Mouse (Mus musculus) intestine, embryonic 14.5 days (tissue): Measurements from ENCODE around the gene Oprl1. TPM values are rescaled to one million over a fixed set of nuclear protein-coding genes. Genes with fewer than 3 reads are reported as not detected.

Experiments
- ATAC-seq: fragments of 200-750 bp; cut with Nextera tagmentation; replicated peaks from 2 replicates; pipeline ENCODE4 v1.8.0; 2017; ENCODE audit warnings: low read depth, moderate number of reproducible peaks, moderate TSS enrichment, moderate library complexity; ENCODE audit not compliant: low FRiP score, low TSS enrichment
- DNase-seq: peaks from one replicate; pipeline ENCODE4 v3.0.0-alpha.2; 2018; ENCODE audit warnings: low spot score
- H3K27ac ChIP-seq: fragments of 300-500 bp; sonication (generic); 2 replicates; pipeline ENCODE4 v1.5.1; 2014; ENCODE audit warnings: low read depth, mild to moderate bottlenecking, control low read depth
- H3K27me3 ChIP-seq: fragments of 300-500 bp; sonication (generic); replicated peaks from 2 replicates; pipeline ENCODE4 v1.6.1; 2014; ENCODE audit warnings: low read length, control low read depth; ENCODE audit not compliant: control insufficient read depth, insufficient read depth
- H3K36me3 ChIP-seq: fragments of 300-500 bp; sonication (generic); 2 replicates; pipeline ENCODE4 v1.6.1; 2014; ENCODE audit warnings: low read length, control low read depth; ENCODE audit not compliant: control insufficient read depth, insufficient read depth
- H3K4me1 ChIP-seq: fragments of 300-500 bp; sonication (generic); replicated peaks from 2 replicates; pipeline ENCODE4 v1.6.1; 2014; ENCODE audit warnings: low read length, control low read depth, mixed read lengths; ENCODE audit not compliant: control insufficient read depth, insufficient read depth
- H3K4me2 ChIP-seq: fragments of 300-500 bp; sonication (generic); 2 replicates; pipeline ENCODE4 v1.6.1; 2014; ENCODE audit warnings: low read length
- H3K4me3 ChIP-seq: fragments of 300-500 bp; sonication (generic); 2 replicates; pipeline ENCODE4 v1.5.1; 2014; ENCODE audit warnings: low read depth, low read length, control low read depth, mixed read lengths
- H3K9ac ChIP-seq: fragments of 300-500 bp; sonication (generic); 2 replicates; pipeline ENCODE4 v1.6.1; 2014; ENCODE audit warnings: mild to moderate bottlenecking, low read length
- H3K9me3 ChIP-seq: fragments of 300-500 bp; sonication (generic); 2 replicates; pipeline ENCODE4 v1.6.1; 2016; ENCODE audit warnings: low read length, control low read depth; ENCODE audit not compliant: control insufficient read depth
- WGBS: fragments of 180-500 bp; shearing (Covaris S2); extraction: QIAGEN DNeasy Blood & Tissue Kit; methylation state at CpG from one replicate; pipeline ENCODE4 v1.1.7; 2014; 5-methylcytosine and 5-hydroxymethylcytosine counted together
- polyA plus RNA-seq: library from polyadenylated mRNA; unstranded; fragments of >200 nt; fragmentation: Nextera tagmentation; extraction: Ambion mirVana; gene quantifications from 2 replicates; pipeline ENCODE4 v1.2.1, GENCODE M21; 2014

The Oprl1 gene
- polyA plus RNA-seq, 1 experiment from 2014 or later, result 1.8 TPM

DNA sequence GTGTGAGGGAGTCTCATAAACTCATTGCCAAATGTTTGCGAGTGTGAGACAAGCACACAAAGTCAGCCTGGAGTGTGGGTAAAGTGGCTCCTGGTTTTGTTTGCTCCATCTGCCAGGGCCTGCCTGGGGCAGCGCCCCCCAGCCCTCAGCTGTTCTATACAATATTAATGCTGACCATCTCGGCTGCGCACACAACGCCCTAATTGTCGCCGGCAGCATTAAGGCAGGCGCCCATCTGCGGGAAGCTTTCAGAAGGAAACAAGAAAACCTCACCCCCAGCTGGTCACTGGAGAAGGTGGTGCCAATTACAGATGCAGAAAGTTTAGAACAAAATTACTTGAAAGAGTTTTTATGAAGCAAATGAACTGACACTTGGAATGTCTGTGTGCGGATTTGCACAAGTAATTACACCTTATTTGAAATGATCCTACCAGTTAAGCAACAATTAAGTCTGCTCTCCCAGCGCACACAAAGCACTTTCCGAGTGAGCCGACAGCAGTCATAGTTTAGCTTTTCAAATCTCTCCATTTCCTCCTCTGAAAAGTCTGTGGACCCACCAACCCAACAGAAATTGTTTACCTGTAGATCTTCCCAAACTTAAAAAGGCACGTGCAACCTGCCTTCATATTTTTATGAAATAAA is 49.2 kb downstream of the Oprl1 start:
- H3K36me3 ChIP-seq, result no peaks in the 10 kb centered on the region
- H3K9me3 ChIP-seq, result no peaks in the 10 kb centered on the region
- WGBS, result 37% methylated on average over 14 of the region's 14 CpGs
- no peaks in the 10 kb centered on the region for H3K4me1 ChIP-seq
- ATAC-seq (no peak), DNase-seq (no peak)
- no peak overlapping the region for H3K27ac ChIP-seq
- H3K4me2 ChIP-seq, result no peak overlapping the region
- peaks cover 7% of the 10 kb centered on the region; the same call in 1 of the 2 replicates for H3K27me3 ChIP-seq
- H3K4me3 ChIP-seq, result no peak overlapping the region
- H3K9ac ChIP-seq, result no peak overlapping the region

DNA sequence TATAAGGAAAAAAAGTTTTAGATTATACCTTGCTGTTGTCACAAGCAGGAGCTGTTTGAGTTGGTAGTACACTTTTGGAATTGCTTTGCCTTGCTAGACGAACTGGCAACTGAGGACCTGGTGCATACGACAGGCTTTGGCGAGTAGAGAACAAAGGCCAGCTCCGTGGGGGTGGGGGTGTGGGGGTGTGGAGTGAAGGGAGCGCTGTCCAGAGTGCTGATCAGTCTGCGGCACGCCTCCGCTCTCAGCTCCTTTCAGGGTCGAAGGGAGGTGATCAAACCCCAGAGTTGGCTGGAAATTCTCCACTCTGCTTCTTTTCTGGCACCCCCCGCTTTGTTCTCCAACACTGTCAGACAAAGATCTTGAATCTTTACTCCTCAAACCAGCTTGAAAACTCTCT is 49.8 kb downstream of the Oprl1 start:
- Histone ChIP-seq H3K4me3 (no peak overlapping the region), H3K4me1 (no peaks in the 10 kb centered on the region), H3K27ac (no peak overlapping the region; the same call in 1 of the 2 replicates), H3K4me2 (no peak overlapping the region), H3K9ac (no peak overlapping the region), H3K36me3 (no peaks in the 10 kb centered on the region), H3K27me3 (peaks cover 7% of the 10 kb centered on the region; the same call in 1 of the 2 replicates), H3K9me3 (no peaks in the 10 kb centered on the region)
- ATAC-seq (no peak), DNase-seq (peak; percentile 72)
- 4% methylated on average over 10 of the region's 10 CpGs for WGBS

DNA sequence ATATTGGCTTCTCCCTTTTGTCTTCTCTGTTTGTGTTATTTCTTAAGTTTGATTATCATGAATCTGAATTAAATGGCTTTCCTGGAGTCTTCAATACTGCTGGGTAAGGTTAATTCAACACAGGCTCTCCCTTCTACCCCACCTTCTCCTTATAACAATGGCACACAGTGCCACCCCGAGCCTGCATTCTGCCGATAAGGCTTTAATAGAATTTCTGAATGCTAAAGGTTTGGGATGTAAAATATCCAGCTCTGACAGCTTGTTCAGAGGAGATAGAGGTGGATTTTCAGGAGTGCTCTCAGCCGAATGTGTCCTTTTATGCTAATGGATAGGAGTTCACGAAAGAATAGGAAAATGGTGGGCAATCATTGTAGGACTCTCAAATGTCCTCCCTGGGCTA is 50.4 kb downstream of the Oprl1 start:
- Histone ChIP-seq H3K27ac (no peak overlapping the region), H3K36me3 (no peaks in the 10 kb centered on the region), H3K9ac (no peak overlapping the region), H3K27me3 (peaks cover 7% of the 10 kb centered on the region; the same call in 1 of the 2 replicates), H3K4me3 (no peak overlapping the region), H3K4me2 (no peak overlapping the region), H3K4me1 (no peaks in the 10 kb centered on the region), H3K9me3 (no peaks in the 10 kb centered on the region)
- 83% methylated on average over 4 of the region's 4 CpGs for WGBS
- DNase-seq (no peak), ATAC-seq (no peak)

- H3K4me3 ChIP-seq, result no peak overlapping the region
- no peak overlapping the region for H3K27ac ChIP-seq
- H3K9me3 ChIP-seq, result no peaks in the 10 kb centered on the region
- no peak for ATAC-seq
- peaks cover 7% of the 10 kb centered on the region; the same call in 1 of the 2 replicates for H3K27me3 ChIP-seq
- H3K4me2 ChIP-seq, result no peak overlapping the region
- no peak for DNase-seq
- H3K9ac ChIP-seq, result no peak overlapping the region
- WGBS, result 51% methylated on average over 14 of the region's 14 CpGs
- no peaks in the 10 kb centered on the region for H3K36me3 ChIP-seq
- no peaks in the 10 kb centered on the region for H3K4me1 ChIP-seq
Observed at GRCm38 (mm10) chr2:181766672-181767557, 52.1 kb downstream of the Oprl1 start.

GRCm38 (mm10) chr2:181768451-181768850 is 53.6 kb downstream of the Oprl1 start:
- Histone ChIP-seq H3K27ac (no peak overlapping the region), H3K4me1 (no peaks in the 10 kb centered on the region), H3K9me3 (no peaks in the 10 kb centered on the region), H3K4me2 (no peak overlapping the region), H3K36me3 (no peaks in the 10 kb centered on the region), H3K27me3 (0 out of 2 replicates have a peak, but pooled peaks cover 2% of the 10 kb centered on the region), H3K9ac (no peak overlapping the region), H3K4me3 (no peak overlapping the region)
- ATAC-seq (no peak), DNase-seq (no peak)

- WGBS, result 86% methylated on average over 2 of the region's 2 CpGs
- H3K27ac ChIP-seq, result no peak overlapping the region
- no peak for ATAC-seq
Observed at GRCm38 (mm10) chr2:181769397-181769796, 54.6 kb downstream of the Oprl1 start.

More at GRCm38 (mm10) chr2:181769397-181769796, 54.6 kb downstream of the Oprl1 start:
- no peaks in the 10 kb centered on the region for H3K36me3 ChIP-seq
- H3K4me2 ChIP-seq, result no peak overlapping the region
- no peaks in the 10 kb centered on the region for H3K9me3 ChIP-seq
- no peaks in the 10 kb centered on the region for H3K27me3 ChIP-seq
- no peak for DNase-seq
- H3K4me1 ChIP-seq, result no peaks in the 10 kb centered on the region
- H3K9ac ChIP-seq, result no peak overlapping the region
- no peak overlapping the region for H3K4me3 ChIP-seq

Other genes with a start within 250 kb of the Oprl1 start
- gene Abhd16b, start 221.8 kb upstream of the Oprl1 start, polyA plus RNA-seq, result 0.14 and 0.36 TPM in 2 replicates
- 152 and 172 TPM in 2 replicates for gene Tpd52l2, start 217.9 kb upstream of the Oprl1 start, polyA plus RNA-seq
- 79.4 and 79.8 TPM in 2 replicates for gene Dnajc5, start 194.5 kb upstream of the Oprl1 start, polyA plus RNA-seq
- gene Uckl1, start 130.1 kb upstream of the Oprl1 start, polyA plus RNA-seq, result 62.8 and 65.1 TPM in 2 replicates
- gene Prpf6, start 123.1 kb upstream of the Oprl1 start, polyA plus RNA-seq, result 53.6 and 59.9 TPM in 2 replicates
- 35.0 TPM in 2 replicates for gene Zfp512b, start 122.2 kb upstream of the Oprl1 start, polyA plus RNA-seq
- gene Samd10, start 115.8 kb upstream of the Oprl1 start, polyA plus RNA-seq, result 25.4 and 26.4 TPM in 2 replicates
- 1.2 and 2.5 TPM in 2 replicates for gene Gm29797, start 58.0 kb upstream of the Oprl1 start, polyA plus RNA-seq
- 25.5 and 30.5 TPM in 2 replicates for gene Sox18, start 43.4 kb upstream of the Oprl1 start, polyA plus RNA-seq
- gene Tcea2, start 34.7 kb upstream of the Oprl1 start, polyA plus RNA-seq, result 24.7 and 25.3 TPM in 2 replicates
- gene Rgs19, start 21.0 kb upstream of the Oprl1 start, polyA plus RNA-seq, result 64.2 and 68.9 TPM in 2 replicates
- gene Lkaaear1, start 16.6 kb upstream of the Oprl1 start, polyA plus RNA-seq, result not detected in 2 replicates
- 4.1 and 4.3 TPM in 2 replicates for gene Myt1, start 48.3 kb downstream of the Oprl1 start, polyA plus RNA-seq
- 29.7 and 31.9 TPM in 2 replicates for gene Pcmtd2, start 122.8 kb downstream of the Oprl1 start, polyA plus RNA-seq
- 84.2 and 88.2 TPM in 2 replicates for gene Polr3k, start 149.3 kb downstream of the Oprl1 start, polyA plus RNA-seq